Mouse (Mus musculus): Measurements from ENCODE around the gene Il17rb.

GRCm38 (mm10) chr14:29978254-29979204 is 30.2 kb downstream of the Il17rb start, which contains the start of gene Actr8:
- TF ChIP-seq TCF12 (IDR thresholded peaks at IDR 0.05; ENCODE audit: insufficient read depth, poor library complexity, severe bottlenecking) (no peak), POLR2A (IDR thresholded peaks at IDR 0.05; ENCODE audit: insufficient read length, low read depth) (peak; percentile 83), USF1 (IDR thresholded peaks at IDR 0.05; ENCODE audit: low read depth) (no peak), POLR2AphosphoS2 (IDR thresholded peaks at IDR 0.05; ENCODE audit: insufficient read length, low read depth) (peak; percentile 79), MAX (IDR thresholded peaks at IDR 0.05; ENCODE audit: low read depth) (no peak), E2F4 (IDR thresholded peaks at IDR 0.05; ENCODE audit: insufficient read depth) (no peak), SRF (IDR thresholded peaks at IDR 0.05; ENCODE audit: control insufficient read depth, insufficient read length, low read depth) (no peak), MYOD1 (IDR thresholded peaks at IDR 0.05; ENCODE audit: control insufficient read depth in 1 of 3, insufficient read length in 2 of 3, low read depth in 2 of 3) (peak in 1 of 3 experiments; percentile 27)

Measured in myocyte (in vitro differentiated cells).